Mouse (Mus musculus): Measurements from ENCODE around the gene Phlda1.

Phlda1 gene

DNA sequence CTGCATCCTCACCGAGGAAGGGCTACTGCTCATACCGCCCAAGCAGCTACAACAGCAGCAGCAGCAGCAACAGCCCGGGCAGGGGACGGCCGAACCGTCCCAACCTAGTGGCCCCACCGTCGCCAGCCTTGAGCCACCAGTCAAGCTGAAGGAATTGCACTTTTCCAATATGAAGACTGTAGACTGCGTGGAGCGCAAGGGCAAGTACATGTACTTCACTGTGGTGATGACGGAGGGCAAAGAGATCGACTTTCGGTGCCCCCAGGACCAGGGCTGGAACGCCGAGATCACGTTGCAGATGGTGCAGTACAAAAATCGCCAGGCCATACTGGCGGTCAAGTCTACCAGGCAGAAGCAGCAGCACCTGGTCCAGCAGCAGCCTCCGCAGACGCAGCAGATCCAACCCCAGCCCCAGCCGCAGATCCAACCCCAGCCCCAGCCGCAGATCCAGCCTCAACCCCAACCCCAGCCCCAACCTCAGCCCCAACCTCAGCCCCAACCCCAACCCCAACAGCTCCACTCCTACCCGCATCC, 907 bp downstream of the Phlda1 start:
- no peak for DNase-seq

- peak; percentile 68 for DNase-seq
Observed at GRCm38 (mm10) chr10:111507460-111508211, 1.6 kb downstream of the Phlda1 start.

DNA sequence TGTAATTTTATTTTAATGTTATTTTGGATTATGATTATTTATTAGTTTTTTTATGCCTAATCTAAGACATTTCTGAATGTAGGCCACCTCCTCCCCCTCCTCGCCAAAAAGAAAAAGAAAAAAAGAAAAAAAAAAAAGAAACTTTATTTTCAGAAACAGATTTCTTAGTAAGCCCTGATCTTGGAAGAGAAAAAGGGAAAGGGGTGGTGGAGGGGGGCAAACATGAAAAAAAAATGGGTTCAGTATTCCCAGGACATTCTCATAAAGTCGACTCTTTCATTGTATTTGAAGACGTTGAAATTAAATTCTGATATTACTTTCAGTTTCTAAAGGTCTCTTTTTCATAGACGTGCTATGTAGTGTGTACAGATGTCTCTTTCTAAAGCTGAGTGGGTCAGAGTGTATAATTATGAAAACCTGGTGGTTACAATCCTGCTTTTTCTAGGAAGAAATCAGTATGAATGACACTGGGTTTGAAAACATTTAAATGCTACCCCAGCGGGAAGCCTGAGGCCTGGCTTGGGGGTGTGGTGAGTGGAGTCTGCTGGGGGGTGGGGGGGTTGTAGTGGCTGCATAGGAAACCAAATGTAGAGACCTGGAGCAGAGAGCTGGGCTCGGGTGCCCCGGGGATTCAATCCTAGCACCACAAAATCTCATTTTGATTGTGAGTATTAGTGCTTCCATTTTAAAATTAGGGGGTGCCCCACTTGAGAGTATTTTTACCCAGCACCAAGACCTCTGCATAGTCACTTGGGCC, 2.4 kb downstream of the Phlda1 start:
- no peak for DNase-seq

- DNase-seq = no peak
Observed at GRCm38 (mm10) chr10:111509103-111509784, 3.2 kb downstream of the Phlda1 start.

DNA sequence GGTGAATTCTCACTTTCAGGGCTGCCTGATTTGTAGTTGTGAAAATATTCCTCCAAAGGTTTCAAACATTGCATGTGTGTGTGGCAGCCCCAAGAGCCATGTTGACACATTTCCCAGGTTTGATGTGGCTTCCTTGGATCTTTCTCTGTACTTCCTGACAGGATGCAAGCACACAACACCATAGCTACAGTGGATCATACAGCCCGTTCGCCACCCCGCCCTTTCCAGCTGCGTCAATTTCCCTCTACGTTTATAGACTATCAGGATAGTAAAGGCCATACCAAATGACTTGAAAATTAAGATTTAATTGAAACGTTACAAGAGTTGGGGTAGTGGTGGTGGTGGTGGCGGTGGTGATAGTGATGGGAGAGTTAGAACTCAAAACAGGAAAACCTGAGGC, 3.9 kb downstream of the Phlda1 start:
- DNase-seq = no peak

DNA sequence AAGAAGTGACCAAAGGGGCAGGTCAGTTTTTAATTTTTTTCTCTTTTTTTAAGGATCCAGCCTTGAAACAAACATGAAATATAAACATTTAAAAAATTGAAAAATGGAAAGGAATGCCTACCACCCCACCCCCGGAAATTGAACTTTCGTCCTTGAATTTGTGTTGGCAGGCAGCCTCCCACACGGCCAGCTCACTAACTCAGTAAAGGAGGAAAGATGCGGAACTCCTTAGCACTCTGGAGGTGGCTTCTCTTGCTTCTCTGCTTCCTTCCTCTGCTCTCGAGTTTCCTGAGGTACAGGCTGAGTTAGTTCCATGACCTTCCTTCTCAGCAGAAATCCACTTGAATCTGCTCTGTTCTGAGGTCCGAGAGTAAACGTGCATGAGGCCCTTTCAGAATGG, 4.7 kb downstream of the Phlda1 start:
- DNase-seq = no peak

DNA sequence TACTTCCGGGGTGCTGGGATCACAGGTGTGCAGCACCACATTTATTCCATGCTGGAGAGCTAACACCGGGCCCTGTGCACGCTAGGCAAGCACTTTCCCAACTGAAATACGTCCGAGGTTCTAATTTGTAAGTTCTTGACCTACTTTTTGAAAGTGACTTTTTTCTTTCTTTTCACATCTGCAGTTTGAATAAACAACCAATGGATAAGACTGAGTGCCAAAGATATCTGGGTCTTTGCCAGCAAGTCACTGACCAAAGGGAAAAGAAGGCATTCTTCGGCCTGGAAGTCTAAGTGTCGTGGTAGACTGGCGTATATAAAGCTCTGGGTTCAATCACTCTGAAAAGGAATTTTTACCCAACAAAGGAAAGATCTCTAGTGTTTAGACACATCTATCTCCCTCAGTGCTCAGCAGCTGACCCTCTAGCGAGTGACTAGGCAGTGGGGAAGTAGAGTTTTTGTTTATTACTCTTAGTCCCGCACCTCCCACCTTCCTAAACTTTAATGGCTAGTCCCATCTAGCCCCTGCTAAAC, 6.0 kb downstream of the Phlda1 start:
- no peak for DNase-seq

- no peak for DNase-seq
Observed at GRCm38 (mm10) chr10:111514282-111514885, 8.3 kb downstream of the Phlda1 start.

- no peak for DNase-seq
Observed at GRCm38 (mm10) chr10:111515071-111516010, 9.3 kb downstream of the Phlda1 start.

DNA sequence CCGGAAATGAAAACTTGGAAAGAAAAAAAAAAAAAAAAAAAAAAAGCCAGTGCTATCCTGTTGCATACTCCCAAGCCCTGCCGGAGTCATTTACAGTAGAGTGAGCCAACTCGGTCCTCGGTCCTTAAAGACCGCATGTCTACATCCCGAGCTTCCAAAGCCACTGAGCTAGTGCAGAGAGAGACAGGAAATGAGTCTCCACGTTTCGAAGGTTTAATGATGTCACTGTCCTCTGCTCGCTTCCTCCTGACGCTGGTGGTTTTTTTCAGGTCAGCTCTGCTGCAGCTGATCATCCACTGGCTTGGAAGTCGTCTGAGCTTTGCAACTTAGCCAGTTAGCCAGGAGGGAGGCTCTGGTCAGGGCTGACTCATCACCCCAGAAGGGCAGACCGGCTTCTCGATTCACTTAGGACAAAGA, 10.1 kb downstream of the Phlda1 start:
- DNase-seq = no peak

GRCm38 (mm10) chr10:111516804-111517436, 10.8 kb downstream of the Phlda1 start:
- DNase-seq = no peak

- no peak for DNase-seq
Observed at GRCm38 (mm10) chr10:111518350-111518749, 12.3 kb downstream of the Phlda1 start.

DNA sequence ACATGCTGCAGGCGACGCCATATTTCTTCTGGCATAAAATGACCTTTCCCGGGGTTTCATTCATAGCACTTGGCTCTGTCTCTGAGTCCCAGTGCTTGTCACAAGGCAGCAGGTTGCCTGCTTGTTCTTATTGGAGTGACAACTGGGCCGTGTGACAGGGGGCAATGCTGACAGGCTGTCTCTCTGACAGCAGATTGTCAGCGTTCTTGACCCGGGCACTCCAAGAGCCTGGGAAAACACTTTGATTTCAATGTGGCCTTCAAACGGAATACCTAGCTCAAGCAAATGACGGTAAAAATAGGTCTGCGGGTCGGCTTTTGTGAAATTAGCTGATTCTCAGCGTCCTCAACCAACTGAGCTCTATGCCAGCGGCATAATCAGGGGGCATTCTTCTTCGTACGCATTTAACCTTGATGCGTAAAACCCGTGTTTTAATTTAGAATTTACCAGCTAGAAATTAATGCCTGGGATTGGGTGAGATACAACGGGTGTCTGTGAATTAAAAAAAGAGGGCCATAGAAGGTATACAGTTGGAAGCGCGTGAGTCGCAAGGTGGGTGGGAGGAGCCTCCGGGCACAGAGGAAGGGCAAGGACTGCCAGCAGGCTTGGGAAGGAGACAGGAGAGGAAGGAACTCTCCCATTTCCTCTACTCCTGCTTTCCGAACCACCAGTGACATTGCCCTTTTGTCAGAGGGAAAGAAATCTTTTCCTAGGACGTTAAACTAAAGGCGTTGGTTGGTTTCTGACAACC, 13.7 kb downstream of the Phlda1 start:
- DNase-seq = peak; percentile 78

GRCm38 (mm10) chr10:111520621-111521020, 14.5 kb downstream of the Phlda1 start:
- DNase-seq = no peak

DNA sequence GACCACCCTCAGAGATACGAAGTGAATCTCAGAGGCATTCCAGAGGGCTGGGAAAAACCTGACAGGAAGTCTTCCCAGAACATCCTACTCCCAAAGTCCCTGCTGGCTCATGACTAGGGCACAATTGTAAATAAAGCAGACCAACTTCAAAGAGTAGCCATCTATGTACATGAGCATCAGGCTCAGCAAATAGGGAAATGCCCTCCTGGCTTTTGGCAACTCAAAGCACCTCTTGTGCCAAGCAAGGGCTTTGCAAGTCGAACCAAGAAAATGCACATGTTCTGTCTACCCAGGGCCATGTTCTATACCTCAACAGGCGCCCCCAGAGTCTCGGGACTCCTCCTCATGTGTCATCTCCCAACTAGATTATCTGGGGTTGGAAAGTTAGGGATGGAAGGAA, 15.6 kb downstream of the Phlda1 start:
- no peak for DNase-seq

DNA sequence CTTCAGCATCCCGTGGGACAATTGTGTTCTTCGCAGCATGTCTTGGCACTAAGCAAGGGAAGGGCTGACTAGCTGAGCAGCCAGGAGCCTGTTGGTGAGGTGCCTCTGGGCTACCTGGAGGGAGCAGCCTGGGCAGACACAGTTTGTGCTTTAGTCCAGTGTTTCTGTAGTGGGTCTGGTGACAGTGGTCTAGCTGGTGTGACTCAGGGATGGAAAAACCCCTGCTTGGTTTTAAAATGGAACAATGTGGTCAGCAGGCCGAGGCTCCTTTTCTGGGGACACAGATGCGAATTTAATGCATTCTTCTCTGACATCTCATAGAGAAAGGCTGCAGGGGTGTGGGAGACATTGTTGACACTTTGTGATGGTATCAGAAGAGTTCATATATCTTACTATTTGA, 16.1 kb downstream of the Phlda1 start:
- DNase-seq = no peak

DNA sequence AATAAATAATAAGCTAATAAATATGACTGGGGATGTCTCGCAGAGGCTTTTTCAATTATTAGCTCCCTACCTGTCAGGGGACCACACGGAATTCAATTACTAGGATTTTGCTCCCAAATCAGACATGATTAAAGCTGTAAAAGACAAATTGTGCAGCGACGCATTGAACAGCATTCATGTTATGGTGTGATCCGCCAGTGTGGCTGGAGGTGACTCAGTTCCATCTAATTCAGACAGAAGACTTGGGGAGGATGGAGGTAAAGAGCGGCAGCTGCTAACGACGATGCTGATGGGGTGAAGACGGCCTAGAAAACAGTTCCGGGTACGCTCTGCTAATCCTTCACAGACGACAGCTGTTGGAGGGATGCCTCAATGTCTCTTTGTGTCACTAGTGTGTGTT, 17.8 kb downstream of the Phlda1 start:
- peak; percentile 20 for DNase-seq

- peak; percentile 34 for DNase-seq
Observed at GRCm38 (mm10) chr10:111527057-111527456, 21.0 kb downstream of the Phlda1 start.

- DNase-seq = no peak
Observed at GRCm38 (mm10) chr10:111527613-111528012, 21.5 kb downstream of the Phlda1 start.

GRCm38 (mm10) chr10:111528283-111528682, 22.2 kb downstream of the Phlda1 start:
- no peak for DNase-seq

Data from retina, postnatal 1 day (tissue).